Mouse (Mus musculus) embryo, embryonic 11.5 days (tissue): ENCODE data around the gene Lyl1.

Experiments used
- DNase-seq: peaks from one replicate; pipeline ENCODE4 v3.0.0-alpha.2; 2012; ENCODE audit warnings: low read depth, low spot score

The Lyl1 gene

DNA sequence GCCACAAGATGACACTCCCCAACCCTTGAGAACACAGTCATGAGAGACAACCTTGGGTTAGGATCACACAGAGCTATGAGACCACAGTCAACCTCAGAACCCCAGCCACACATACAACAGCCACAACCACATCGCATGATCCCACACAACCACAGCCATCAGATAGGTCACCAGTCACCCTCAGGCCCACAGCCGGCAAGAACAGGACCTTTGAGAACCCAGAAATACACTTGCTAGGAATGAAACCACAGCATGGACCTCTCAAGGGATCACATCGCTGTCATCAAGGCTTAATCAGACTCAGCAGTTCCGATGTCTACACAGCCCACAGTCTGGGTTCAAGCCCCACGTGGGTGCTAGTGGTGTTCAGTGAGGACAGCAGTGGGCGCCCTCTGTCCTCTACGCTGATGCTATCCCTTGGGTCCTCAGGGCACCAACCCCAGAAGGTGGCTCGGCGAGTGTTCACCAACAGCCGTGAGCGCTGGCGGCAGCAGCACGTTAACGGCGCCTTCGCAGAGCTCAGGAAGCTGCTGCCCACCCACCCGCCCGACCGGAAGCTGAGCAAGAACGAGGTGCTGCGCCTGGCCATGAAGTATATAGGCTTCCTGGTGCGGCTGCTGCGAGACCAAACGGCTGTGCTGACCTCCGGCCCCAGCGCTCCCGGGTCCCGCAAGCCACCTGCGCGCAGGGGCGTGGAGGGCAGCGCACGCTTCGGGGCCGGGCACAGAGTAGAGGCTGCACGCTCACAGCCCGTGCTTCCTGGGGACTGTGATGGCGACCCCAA lies 2.4 kb downstream of the Lyl1 start:
- DNase-seq: no peak

GRCm38 (mm10) chr8:84704356-84704755 lies 3.1 kb downstream of the Lyl1 start:
- DNase-seq: peak; percentile 78

GRCm38 (mm10) chr8:84704867-84705831 lies 3.9 kb downstream of the Lyl1 start:
- DNase-seq: no peak

GRCm38 (mm10) chr8:84705960-84706359 lies 4.7 kb downstream of the Lyl1 start:
- DNase-seq: no peak

DNA sequence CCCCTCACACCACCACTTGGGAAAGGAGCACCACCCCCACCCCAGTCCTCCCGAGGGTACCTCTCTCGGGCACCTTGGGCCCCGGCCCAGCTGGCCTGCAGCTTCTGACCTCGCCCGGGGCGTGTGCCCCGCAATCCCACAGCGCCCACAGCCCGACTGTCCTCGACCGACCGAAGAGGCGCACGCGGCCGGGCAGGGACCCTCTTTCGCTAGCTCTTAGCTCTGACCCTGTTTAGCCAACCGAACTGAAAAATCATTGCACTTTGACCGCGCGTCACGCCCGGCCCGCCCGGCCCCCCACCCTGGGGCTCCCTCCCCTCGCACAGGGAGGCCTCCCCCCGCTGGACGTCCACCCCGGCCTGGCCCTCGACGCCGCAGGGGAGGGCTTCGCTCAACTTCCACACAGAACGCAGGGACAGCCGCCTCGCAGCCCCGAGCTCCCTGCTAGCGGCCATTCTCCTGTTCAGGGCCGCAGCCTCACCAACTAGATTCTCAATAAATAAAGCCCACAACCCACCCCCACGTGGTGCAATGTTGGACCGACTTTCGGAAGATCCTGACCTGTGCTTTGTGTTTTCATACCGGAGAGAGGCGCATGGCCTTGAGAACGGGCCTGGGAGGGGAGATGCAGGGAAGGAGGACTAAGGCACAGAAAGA lies 5.5 kb downstream of the Lyl1 start:
- DNase-seq: no peak

- DNase-seq: no peak
Measured at GRCm38 (mm10) chr8:84707267-84707883, 6.1 kb downstream of the Lyl1 start.

DNA sequence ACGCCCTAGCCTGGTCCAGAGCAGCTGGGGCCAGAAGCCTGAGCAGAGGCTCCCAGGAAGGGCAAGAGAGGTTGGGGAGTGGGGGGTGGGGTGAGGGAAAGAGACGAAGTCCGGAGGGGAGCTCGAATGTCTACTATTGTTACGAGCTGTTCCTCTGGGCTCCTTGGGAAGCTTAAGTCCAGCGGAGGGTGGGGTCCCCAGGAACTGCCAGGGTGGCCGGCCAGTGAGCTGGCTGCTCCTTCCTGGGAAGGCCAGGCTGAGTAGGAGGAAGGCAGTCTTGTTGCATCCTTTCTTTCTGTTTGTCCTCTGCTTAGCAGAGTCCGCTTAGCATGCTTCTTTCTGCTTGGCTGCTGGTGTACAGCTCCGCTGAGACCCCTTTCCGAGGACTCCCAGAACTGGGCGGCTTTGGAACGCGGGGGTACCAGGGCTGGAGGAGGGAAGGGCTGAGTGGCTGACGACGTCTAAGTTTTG lies 6.8 kb downstream of the Lyl1 start:
- DNase-seq: no peak

DNA sequence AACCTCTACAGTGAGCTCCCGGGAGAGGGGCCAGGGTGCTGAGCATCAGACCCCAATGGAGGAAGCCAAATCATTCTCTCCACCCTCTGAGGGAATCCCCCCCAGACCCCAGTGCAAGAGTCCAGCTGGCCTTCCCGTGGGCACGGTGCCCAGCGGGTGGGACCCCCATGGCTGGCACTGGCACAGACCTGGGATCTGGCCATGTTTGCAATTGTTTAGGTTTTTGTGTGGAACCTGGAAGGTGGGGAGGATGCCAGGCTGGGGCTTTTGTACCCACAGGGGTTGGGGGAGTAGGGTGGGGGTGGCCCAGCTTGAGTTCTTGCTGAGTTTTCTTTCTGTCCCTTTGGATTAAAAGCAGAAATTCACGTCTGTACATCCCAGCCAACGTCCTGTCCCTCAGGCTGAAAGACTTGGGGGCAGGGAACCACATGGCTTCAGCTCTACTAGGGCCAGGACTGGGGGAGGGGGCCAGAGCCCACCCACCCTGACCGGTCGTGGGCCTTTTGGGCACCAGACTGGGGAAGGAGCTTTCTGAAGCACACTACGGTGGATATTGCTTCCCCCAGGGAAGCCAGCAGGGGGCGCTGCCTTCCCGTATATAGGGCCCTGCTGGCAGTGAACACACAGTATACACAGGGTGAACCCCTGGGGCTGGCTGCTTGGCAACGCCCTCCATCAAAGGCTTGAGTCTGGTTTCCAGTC lies 7.7 kb downstream of the Lyl1 start:
- DNase-seq: peak; percentile 84

DNA sequence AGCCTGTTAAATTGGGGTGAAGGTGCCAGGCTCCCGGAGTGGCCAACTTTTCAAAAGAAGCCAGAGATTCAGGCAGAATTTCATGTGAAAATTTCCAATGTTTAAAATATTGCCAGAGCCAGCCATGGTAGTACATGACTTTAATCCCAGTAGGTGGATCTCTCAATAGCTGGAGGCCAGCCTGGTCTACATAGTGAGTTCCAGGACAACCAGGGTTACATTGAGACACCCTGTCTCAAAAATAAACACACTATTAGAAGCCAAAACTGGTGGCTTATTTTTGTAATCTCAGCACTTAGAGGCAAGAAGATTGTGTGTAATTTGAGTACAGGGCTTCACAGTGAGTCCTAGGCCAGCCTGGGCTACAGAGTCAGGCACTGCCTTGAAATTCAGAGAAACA lies 8.7 kb downstream of the Lyl1 start:
- DNase-seq: no peak

GRCm38 (mm10) chr8:84711312-84711711 lies 10.1 kb downstream of the Lyl1 start:
- no peak for DNase-seq

DNA sequence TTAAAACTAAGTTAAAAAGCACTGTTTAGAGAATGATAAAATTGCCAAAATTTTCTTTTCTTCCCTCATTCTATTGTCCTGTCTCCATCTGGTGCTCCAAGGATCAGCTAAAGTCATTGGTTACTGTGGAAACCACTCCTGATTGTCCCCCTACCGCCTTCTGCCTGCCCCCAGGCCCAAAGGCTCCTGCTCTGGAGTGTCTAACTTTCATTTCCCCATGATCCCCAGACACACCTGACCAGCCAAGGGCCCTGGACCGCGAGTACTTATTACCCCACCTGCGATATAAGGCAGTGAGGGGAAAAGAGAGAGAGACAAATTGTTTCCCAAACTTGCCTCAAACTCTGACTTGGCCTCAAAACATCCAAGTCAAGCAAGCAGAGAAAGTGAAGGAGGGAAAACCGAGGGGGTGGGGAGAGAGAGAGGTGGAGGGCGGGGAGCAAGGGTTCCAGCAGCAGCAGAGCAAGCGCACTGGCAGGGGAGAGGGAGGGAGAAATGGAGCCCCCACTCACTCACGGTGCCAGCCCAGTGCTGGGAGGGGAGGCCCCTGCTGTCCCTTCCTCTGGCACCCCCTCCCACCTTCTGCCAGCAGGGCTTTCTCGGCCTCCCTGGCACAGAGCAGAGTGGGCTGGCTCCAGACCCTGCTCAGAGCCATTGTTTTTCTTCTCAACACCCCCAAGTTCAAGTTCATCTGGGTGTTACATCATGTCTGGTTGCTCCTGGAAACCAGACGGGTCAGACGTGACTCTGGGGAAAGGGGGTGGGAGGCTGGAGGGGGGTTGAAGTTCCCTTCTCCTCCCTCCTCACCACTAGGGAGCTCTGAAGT lies 10.9 kb downstream of the Lyl1 start:
- DNase-seq: peak; percentile 75

DNA sequence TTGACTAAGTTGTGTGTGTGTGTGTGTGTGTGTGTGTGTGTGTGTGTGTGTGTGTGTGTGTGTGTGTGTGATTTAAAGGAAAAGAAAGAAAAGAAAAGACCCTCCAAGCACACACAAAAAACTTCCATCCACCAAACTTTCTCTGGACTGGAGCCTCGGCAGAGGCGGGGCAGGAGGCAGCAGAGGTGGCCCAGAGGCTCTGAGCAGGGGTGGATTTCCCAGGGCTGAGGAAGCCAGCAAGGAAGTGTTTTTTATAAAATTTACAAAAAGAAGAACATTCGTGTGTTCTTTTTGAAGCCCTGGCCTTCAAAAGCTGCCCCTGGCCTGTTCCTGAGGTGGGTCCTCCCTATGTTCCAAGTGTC lies 11.5 kb downstream of the Lyl1 start:
- no peak for DNase-seq

GRCm38 (mm10) chr8:84713381-84713780 lies 12.1 kb downstream of the Lyl1 start:
- DNase-seq: no peak

GRCm38 (mm10) chr8:84714161-84714560 lies 12.9 kb downstream of the Lyl1 start:
- no peak for DNase-seq

DNA sequence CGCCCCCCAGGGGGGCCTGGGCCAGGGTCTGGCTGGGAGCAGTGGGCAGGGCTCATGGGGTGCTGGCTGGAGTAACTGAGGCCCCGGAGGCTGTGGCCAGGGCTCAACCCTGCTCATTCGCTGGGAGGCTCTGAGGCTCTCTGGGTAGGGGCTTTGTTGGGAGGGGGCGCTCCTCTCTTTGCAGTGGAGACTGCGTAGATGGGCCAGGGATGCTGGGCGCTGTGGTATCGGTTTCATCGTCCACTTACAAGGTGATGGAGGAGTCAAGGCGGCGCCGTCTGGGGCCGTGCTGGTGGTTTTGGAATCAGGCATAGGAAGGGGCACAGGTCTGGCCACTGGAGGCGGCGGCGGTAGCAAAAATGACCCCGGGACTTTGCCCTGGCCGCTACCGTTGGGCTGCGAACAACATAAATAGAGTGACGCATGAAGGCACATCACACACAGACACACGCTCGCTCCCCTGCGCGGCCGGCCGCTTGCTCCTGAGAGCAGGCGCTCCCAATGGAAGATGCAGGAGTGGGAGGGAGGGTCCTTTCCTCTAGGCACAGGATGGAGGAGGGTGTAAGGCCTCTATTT lies 14.7 kb downstream of the Lyl1 start:
- no peak for DNase-seq

DNA sequence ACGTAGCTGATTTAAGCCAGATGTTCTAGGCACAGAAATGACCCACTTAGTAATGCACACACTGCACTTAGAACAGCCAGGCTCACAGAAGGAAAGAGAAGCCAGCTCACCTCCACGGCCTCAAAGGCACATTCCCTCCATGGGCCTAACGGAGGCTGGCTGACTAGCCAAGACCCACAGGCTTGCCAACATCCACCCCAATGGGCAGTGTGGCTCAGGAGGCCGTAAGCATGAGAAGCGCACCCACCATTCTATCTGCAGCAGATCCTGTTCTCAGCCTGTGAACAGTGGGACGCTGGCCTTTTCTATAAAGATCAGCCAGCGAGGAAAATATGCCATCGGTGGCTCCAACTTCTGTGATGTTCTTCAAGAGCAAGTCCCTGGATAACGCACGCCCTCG lies 15.5 kb downstream of the Lyl1 start:
- no peak for DNase-seq

GRCm38 (mm10) chr8:84718476-84718875 lies 17.2 kb downstream of the Lyl1 start:
- no peak for DNase-seq

GRCm38 (mm10) chr8:84718959-84719690 lies 17.9 kb downstream of the Lyl1 start:
- no peak for DNase-seq

- no peak for DNase-seq
Measured at GRCm38 (mm10) chr8:84722530-84722849, 21.2 kb downstream of the Lyl1 start.
